In the genomic region with DNA sequence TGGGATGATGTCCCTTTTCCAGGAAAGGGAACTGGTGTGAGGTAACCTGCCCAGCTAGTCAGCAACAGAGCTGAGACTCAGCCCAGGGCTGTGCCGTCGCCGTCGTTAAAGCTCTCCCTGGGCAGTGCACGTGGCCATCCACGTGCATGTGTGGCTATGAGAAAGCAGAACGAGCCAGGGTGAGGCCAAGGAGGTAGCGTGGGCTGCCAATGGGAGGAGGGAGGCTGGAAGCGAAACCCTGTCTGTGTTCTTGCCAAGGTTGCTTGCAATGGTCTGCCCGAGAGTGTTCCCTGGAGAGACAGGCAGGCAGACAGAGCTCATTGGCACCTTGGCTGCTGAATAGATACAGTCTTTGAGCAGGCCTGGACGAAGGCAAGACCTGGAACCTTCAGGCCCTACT, we compare ENCODE assay signal across 8 mouse cellular contexts. TPM values are rescaled to one million over a fixed set of nuclear protein-coding genes. Genes with fewer than 3 reads are reported as not detected.
A peak's percentile ranks its signal among the peaks of the same experiment; 100 is the strongest.
DNase-seq lines count a peak whose midpoint lies in the region; ATAC-seq and TF ChIP-seq lines count a peak whose summit lies in the region.

No protein-coding gene starts in this region.

- no peak overlapping the region for H3K4me3 ChIP-seq in forebrain, embryonic 10.5 days
- no peak overlapping the region for H3K4me3 ChIP-seq in forebrain, embryonic 11.5 days (ENCODE audit: low read depth, low read length)
- H3K4me3 ChIP-seq in midbrain, postnatal 0 days (ENCODE audit: low read depth, low read length), result no peak overlapping the region
- no peak overlapping the region for H3K4me3 ChIP-seq in midbrain, embryonic 11.5 days (ENCODE audit: low read depth, low read length)
- H3K4me3 ChIP-seq in neural tube, embryonic 15.5 days (replicated peaks), result no peak overlapping the region

- no peaks in the 10 kb centered on the region for H3K9me3 ChIP-seq in forebrain, embryonic 10.5 days
- no peaks in the 10 kb centered on the region for H3K9me3 ChIP-seq in forebrain, embryonic 11.5 days (ENCODE audit: control insufficient read depth, low read length)
- H3K9me3 ChIP-seq in midbrain, postnatal 0 days (ENCODE audit: low read length), result no peaks in the 10 kb centered on the region
- no peaks in the 10 kb centered on the region for H3K9me3 ChIP-seq in midbrain, embryonic 11.5 days (ENCODE audit: control insufficient read depth, low read length)
- no peaks in the 10 kb centered on the region for H3K9me3 ChIP-seq in neural tube, embryonic 15.5 days (replicated peaks)

- H3K4me2 ChIP-seq in forebrain, embryonic 11.5 days (ENCODE audit: low read depth, low read length, severe bottlenecking), result no peak overlapping the region
- H3K4me2 ChIP-seq in midbrain, postnatal 0 days (ENCODE audit: low read depth, low read length, poor library complexity, severe bottlenecking), result no peak overlapping the region
- no peak overlapping the region for H3K4me2 ChIP-seq in midbrain, embryonic 11.5 days
- H3K4me2 ChIP-seq in neural tube, embryonic 15.5 days, result no peak overlapping the region

- intact Hi-C loops in gastrocnemius, postnatal 14 days (cut with DNase I; ENCODE audit: low total_unique reads), result no loop called here
- intact Hi-C loops in left cerebral cortex, postnatal 36 days (cut with DNase I), result no loop called here

- peaks cover 39% of the 10 kb centered on the region for H3K4me1 ChIP-seq in forebrain, embryonic 10.5 days
- 0 out of 2 replicates have a peak, but pooled peaks cover 2% of the 10 kb centered on the region for H3K4me1 ChIP-seq in forebrain, embryonic 11.5 days (replicated peaks; ENCODE audit: control insufficient read depth, insufficient read depth, low read length)
- H3K4me1 ChIP-seq in midbrain, postnatal 0 days (ENCODE audit: insufficient read depth, low read length), result no peaks in the 10 kb centered on the region
- no peaks in the 10 kb centered on the region for H3K4me1 ChIP-seq in midbrain, embryonic 11.5 days (ENCODE audit: control insufficient read depth, insufficient read depth, low read length)
- 0 out of 2 replicates have a peak, but pooled peaks cover 3% of the 10 kb centered on the region for H3K4me1 ChIP-seq in neural tube, embryonic 15.5 days

- WGBS in forebrain, embryonic 10.5 days, result 85% methylated on average over 11 of the region's 11 CpGs
- WGBS in forebrain, embryonic 11.5 days, result 81% methylated on average over 11 of the region's 11 CpGs
- 59% methylated on average over 11 of the region's 11 CpGs for WGBS in midbrain, postnatal 0 days
- 81% methylated on average over 11 of the region's 11 CpGs for WGBS in midbrain, embryonic 11.5 days
- WGBS in neural tube, embryonic 15.5 days, result 51% methylated on average over 11 of the region's 11 CpGs

- no peak for DNase-seq in forebrain, embryonic 10.5 days (ENCODE audit: extremely low spot score, low spot score)
- DNase-seq in forebrain, embryonic 11.5 days (ENCODE audit: low spot score), result no peak
- DNase-seq in midbrain, postnatal 0 days (ENCODE audit: low spot score), result peak; percentile 52
- no peak for DNase-seq in midbrain, embryonic 11.5 days (ENCODE audit: low spot score, missing footprints)
- peak; percentile 68 for DNase-seq in gastrocnemius, postnatal 14 days
- DNase-seq in left cerebral cortex, postnatal 36 days (ENCODE audit: low spot score in 2 of 2), result peak; percentile 23 to 30
- no peak for DNase-seq in thymus, postnatal 14 days

- no peak for TF ChIP-seq CTCF in midbrain, postnatal 0 days (IDR thresholded peaks at IDR 0.05)

- peak overlapping the region; percentile 22; the same call in 1 of the 2 replicates for H3K27ac ChIP-seq in forebrain, embryonic 10.5 days
- H3K27ac ChIP-seq in forebrain, embryonic 11.5 days (ENCODE audit: low read depth, low read length), result no peak overlapping the region
- no peak overlapping the region for H3K27ac ChIP-seq in midbrain, postnatal 0 days (ENCODE audit: low read depth, low read length)
- H3K27ac ChIP-seq in midbrain, embryonic 11.5 days (ENCODE audit: low read depth, low read length), result no peak overlapping the region
- no peak overlapping the region for H3K27ac ChIP-seq in neural tube, embryonic 15.5 days (replicated peaks)

- ATAC-seq in forebrain, embryonic 11.5 days (replicated peaks; ENCODE audit: low FRiP score), result no peak
- ATAC-seq in midbrain, postnatal 0 days (ENCODE audit: low FRiP score), result no peak
- no peak for ATAC-seq in midbrain, embryonic 11.5 days (ENCODE audit: low FRiP score)
- ATAC-seq in neural tube, embryonic 15.5 days (ENCODE audit: low FRiP score), result no peak

- no peak overlapping the region for H3K9ac ChIP-seq in forebrain, embryonic 11.5 days (ENCODE audit: low read length)
- H3K9ac ChIP-seq in midbrain, postnatal 0 days (replicated peaks; ENCODE audit: low read length, poor library complexity, severe bottlenecking), result no peak overlapping the region
- H3K9ac ChIP-seq in midbrain, embryonic 11.5 days (ENCODE audit: low read length), result no peak overlapping the region
- no peak overlapping the region for H3K9ac ChIP-seq in neural tube, embryonic 15.5 days (replicated peaks)

- no peaks in the 10 kb centered on the region for H3K27me3 ChIP-seq in forebrain, embryonic 10.5 days (ENCODE audit: poor library complexity, severe bottlenecking)
- H3K27me3 ChIP-seq in forebrain, embryonic 11.5 days (ENCODE audit: control insufficient read depth, insufficient read depth, low read length), result no peaks in the 10 kb centered on the region
- no peaks in the 10 kb centered on the region for H3K27me3 ChIP-seq in midbrain, postnatal 0 days (ENCODE audit: insufficient read depth, low read length)
- no peaks in the 10 kb centered on the region for H3K27me3 ChIP-seq in midbrain, embryonic 11.5 days (ENCODE audit: control insufficient read depth, insufficient read depth, low read length)
- no peaks in the 10 kb centered on the region for H3K27me3 ChIP-seq in neural tube, embryonic 15.5 days (replicated peaks)

- no peaks in the 10 kb centered on the region for H3K36me3 ChIP-seq in forebrain, embryonic 10.5 days (replicated peaks)
- H3K36me3 ChIP-seq in forebrain, embryonic 11.5 days (ENCODE audit: control insufficient read depth, insufficient read depth, low read length), result no peaks in the 10 kb centered on the region
- no peaks in the 10 kb centered on the region for H3K36me3 ChIP-seq in midbrain, postnatal 0 days (ENCODE audit: insufficient read depth, low read length)
- H3K36me3 ChIP-seq in midbrain, embryonic 11.5 days (ENCODE audit: control insufficient read depth, insufficient read depth, low read length), result no peaks in the 10 kb centered on the region
- H3K36me3 ChIP-seq in neural tube, embryonic 15.5 days, result no peaks in the 10 kb centered on the region

RNA-seq across cellular contexts. Expression of gene Kifc3, which starts 36.7 kb away (rescaled TPM):
- 4.4 and 5.5 TPM in 2 replicates for polyA plus RNA-seq in forebrain, embryonic 10.5 days (2016; fragmentation: Nextera tagmentation; extraction: Ambion mirVana)
- 5.5 and 5.9 TPM in 2 replicates for polyA plus RNA-seq in forebrain, embryonic 11.5 days (2014; fragmentation: Nextera tagmentation; extraction: Ambion mirVana)
- 57.0 and 60.6 TPM in 2 replicates for total RNA-seq in midbrain, postnatal 0 days (2014; rRNA removed)
- polyA plus RNA-seq in midbrain, postnatal 0 days (2015; fragmentation: Nextera tagmentation; extraction: Ambion mirVana), result 37.3 and 38.9 TPM in 2 replicates
- polyA plus RNA-seq in midbrain, embryonic 11.5 days (2014; fragmentation: Nextera tagmentation; extraction: Ambion mirVana), result 2.3 and 3.6 TPM in 2 replicates
- 10 to 100 TPM; 11.2 to 11.5 TPM for total RNA-seq in gastrocnemius, postnatal 14 days (2021)
- total RNA-seq in left cerebral cortex, postnatal 36 days (2021), result 10 to 100 TPM; 51.8 to 59.0 TPM
- 27.2 and 28.5 TPM in 2 replicates for polyA plus RNA-seq in neural tube, embryonic 15.5 days (2015; fragmentation: Nextera tagmentation; extraction: Ambion mirVana)

Comparison
In these comparisons a context has a peak if more than half of its experiments do, and no peak if none do; other contexts are left out.
1. DNase-seq: peak in midbrain, postnatal 0 days (single experiment), gastrocnemius, postnatal 14 days (single experiment) and left cerebral cortex, postnatal 36 days (2 of 2); none in forebrain, embryonic 10.5 days (single experiment), forebrain, embryonic 11.5 days (single experiment), midbrain, embryonic 11.5 days (single experiment) and thymus, postnatal 14 days (single experiment).